Mouse (Mus musculus) cerebellum, adult 11 months (tissue): ENCODE measurements at regions not wholly inside any gene's neighbourhood (a gene's known extent, or its start where the extent isn't known, plus 50 kb on each side); places are given as distances from the start of the nearest gene placed in this dataset.

Experiments
- DNase-seq: peaks from one replicate; pipeline ENCODE4 v3.0.0; 2022

DNA sequence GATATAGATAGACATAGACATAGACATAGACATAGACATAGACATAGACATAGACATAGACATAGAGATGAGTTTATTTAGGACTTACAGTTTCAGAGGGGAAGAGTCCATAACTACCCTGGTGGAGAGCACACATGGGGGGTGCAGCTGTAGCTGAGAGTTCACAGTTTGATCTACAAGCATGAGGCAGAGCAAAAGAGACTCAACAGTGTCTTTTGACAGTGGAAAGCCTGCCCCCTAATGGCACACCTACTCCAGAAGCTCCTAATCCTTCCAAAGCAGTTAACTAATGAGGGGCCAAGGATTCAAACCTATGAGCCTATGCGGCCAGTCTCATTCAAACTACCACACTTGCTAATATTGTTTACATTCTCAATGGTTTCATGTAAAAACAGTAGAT lies 487.2 kb upstream of the Pkn2 start:
- no peak for DNase-seq

- DNase-seq, result no peak
Observed at GRCm38 (mm10) chr3:143340032-143340431, 458.2 kb upstream of the Pkn2 start.

DNA sequence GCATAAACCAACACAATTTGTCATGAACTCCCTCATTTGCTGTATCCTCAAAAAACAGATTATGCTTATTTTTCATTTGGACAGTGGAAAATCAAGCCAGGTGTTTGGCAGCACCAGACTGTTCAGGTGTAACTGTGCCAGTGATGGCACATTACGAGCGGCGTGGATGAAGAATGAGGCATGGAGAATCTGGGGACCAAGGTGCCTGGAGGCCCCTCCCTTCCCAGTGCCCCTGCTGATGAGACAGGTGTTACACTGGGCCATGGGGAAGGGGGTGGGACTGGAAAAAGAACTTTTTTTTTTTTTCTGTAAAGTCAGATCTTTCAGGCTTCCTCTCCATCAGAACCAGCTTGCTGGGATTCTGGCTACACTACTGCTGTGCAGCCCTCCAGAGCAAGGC lies 451.5 kb upstream of the Pkn2 start:
- no peak for DNase-seq

DNA sequence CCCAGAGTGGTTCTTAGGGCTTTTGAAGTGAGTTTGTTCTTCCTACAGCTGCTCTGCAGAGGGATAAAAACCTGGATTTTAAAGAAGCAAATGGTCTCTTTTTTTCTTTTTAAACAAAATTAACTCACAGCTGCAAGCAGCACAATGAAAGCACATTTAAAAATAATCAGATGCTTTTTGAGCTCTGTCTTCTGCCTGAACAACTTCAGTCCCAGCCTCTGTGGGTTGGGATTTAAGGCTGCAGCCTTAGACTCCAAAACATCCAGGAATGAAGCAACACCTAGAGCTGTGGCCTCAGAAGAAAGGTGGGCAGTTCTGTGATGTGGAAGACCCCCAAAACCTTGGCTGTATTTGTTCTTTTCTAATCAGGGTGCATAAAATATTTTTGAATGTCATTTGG lies 446.7 kb upstream of the Pkn2 start:
- DNase-seq, result no peak

DNA sequence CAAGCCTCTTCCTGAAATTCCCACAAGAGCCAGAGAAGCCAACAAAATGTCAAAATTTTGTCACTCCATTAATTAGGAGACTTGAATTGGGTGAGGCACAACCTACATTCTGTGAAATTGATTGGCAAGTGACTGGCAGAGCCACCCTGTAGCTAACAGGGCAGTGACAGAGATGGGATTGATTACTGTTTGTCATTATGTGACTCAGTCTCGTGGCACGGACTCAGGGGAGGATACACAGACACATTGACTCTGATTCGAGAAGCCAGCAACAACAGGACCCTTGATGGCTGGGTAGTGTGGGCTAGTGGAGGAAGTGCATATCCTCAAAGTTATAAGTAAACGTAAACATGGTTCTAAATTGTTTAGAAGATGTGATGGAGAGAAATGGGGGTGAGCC lies 445.8 kb upstream of the Pkn2 start:
- DNase-seq, result no peak

- DNase-seq, result no peak
Observed at GRCm38 (mm10) chr3:143316457-143316856, 434.7 kb upstream of the Pkn2 start.

DNA sequence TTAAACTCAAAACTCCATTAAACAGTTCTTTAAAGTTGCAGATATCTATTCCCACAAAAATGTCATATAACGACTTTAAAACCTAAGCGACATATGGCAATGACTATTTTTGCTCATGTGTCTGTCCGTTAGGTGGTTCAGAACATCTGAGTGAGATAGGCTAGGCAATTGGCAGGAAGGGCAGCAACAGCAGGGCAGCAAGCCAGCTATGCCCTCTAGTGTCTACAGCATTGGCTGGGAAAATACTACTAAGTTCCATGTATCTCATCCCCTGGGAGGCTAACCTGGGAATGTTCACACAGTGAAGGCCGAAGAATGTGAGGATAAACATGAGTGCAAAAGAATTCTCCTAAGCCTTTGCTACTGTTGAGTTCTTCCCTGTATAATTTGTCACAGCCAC lies 410.0 kb upstream of the Pkn2 start:
- no peak for DNase-seq

GRCm38 (mm10) chr3:143264132-143264531 lies 382.3 kb upstream of the Pkn2 start:
- DNase-seq, result no peak

GRCm38 (mm10) chr3:143252643-143253042 lies 370.8 kb upstream of the Pkn2 start:
- DNase-seq, result no peak

GRCm38 (mm10) chr3:143252008-143252407 lies 370.2 kb upstream of the Pkn2 start:
- no peak for DNase-seq

GRCm38 (mm10) chr3:143242691-143243090 lies 360.9 kb upstream of the Pkn2 start:
- no peak for DNase-seq

DNA sequence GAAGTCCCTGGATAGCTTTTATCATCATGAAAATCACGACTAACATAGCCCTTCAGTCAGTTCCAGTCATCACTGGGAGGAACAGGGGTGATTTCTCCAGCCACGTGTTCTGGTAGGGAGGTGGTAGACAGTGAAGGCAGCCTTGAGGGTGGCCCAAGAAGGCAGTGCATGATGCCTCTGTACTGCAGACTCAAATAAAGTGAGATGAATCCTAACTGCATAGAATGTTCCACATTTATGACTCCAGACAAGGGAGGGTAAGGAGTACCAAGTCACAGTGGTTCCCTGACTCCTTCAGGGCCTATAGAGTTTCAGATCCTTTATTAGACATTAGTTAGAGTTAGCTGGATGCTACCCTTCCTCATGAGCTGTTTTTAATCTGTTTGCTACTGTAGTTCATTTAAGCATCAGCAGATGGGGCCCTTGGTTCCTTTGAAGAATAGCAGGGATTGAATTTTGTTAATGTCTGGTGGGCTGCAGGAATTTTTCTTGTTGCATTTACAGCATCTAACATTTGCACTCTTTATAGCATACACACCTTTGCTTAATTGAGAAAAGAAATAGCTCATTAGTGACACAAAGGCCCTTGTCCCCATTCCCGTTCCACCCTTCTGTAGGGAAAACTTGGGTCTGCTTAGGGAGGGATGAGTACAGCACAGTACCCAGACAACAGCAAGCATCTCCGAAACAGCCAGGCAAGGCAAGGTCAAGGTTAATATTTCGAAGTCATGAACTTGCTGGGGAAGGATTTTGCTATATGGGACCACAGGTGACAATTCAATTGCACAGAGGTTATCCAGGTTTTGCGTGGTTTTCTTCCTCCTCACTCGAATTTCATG lies 359.0 kb upstream of the Pkn2 start:
- no peak for DNase-seq

- no peak for DNase-seq
Observed at GRCm38 (mm10) chr3:143238546-143238945, 356.7 kb upstream of the Pkn2 start.

- DNase-seq, result no peak
Observed at GRCm38 (mm10) chr3:143223999-143224729, 342.4 kb upstream of the Pkn2 start.

GRCm38 (mm10) chr3:143193263-143193970 lies 311.6 kb upstream of the Pkn2 start:
- DNase-seq, result no peak

- DNase-seq, result no peak
Observed at GRCm38 (mm10) chr3:143188931-143189330, 307.1 kb upstream of the Pkn2 start.

DNA sequence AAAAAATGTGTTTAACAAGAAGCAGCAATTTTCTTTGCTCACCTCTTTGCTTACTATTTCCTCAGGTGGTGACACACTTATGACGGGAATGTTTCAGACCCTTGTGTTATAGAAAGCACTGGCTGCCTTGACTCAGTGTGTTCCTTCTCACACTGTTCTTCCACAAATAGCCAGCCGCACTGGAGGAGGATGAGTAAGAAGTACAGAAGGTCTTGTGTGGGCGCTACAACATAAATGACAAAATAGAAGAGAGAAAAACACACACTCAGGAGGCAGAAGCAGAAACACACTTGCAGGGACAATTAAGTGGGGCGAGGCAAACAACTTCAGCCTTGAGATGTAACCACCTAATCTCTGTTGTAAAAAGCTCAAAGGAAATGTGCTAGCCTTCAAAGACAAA lies 292.2 kb upstream of the Pkn2 start:
- no peak for DNase-seq

GRCm38 (mm10) chr3:143162444-143162843 lies 280.6 kb upstream of the Pkn2 start:
- DNase-seq, result no peak

DNA sequence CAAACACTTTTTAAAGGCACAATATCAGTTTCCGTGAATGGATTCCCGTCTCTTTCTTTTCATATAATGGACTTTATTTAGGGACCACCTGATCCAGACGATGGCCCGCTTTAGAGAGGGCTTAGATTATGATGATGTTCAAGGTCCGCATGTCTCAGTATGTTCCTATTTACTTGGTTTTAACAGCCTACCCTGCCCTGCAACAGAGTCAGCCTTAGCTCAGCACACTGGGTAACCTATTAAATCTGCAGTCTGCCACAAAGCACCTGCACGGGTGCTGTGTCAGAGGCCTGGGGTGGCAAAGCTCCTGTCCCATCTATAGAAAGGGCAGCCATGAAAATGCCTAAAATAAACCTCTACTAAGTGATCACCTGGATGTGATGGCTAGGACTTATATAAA lies 280.2 kb upstream of the Pkn2 start:
- DNase-seq, result no peak

DNA sequence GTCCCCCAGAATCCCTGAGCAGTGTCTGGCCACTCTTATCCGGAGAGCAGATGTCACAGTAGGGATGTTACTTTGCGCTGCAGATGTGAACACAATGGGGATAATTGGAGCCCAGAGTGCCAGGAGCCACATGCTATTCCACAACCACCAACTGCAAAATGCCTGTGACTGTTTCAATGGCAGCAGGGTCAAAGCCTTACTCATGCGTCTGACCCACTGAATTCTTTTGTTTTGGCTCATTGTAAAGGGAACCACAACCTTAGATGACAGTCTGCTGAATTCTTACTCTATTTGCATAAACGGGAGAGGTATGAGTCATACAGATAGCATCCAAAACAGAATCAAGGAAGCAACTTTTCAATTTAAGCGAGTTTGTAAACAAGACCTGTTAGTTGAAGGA lies 276.8 kb upstream of the Pkn2 start:
- DNase-seq, result no peak

DNA sequence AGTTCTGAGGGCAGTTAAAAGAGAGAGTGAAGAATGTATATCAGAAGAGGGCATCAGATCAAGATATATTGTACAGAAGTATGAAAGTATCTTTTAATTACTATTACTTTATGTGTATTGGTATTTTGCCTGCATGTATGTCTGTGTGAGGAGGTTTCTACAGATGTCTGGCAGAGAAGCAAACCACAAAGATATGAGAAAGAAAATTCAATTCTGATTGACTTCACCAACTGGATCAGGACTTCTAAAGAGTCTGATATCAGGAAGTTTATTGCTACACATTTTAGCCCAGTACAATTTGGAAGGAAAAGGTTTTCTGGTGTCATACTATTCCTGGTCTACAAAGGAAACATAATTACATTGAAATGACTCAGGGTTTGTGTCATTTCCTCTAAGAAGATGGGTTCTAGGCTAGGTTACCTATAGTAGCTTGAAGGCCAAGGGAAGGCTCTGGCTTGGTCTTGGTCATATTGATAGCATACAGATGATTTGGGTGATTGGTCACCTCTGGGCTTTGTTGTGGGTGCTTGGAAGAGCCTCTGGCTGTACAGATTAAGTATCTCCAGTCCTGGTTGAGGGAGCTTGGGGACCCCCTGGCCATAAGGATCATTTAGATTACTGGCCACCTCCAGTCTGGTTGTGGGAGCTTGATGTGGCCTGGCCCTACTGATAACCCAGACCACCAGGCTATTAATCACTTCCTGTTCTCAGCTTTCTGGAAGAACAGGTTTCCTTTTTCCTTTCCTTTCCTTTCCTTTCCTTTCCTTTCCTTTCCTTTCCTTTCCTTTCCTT lies 275.1 kb upstream of the Pkn2 start:
- no peak for DNase-seq

- no peak for DNase-seq
Observed at GRCm38 (mm10) chr3:143156174-143156573, 274.4 kb upstream of the Pkn2 start.

GRCm38 (mm10) chr3:143155556-143155955 lies 273.8 kb upstream of the Pkn2 start:
- DNase-seq, result no peak
